Mouse (Mus musculus): ENCODE measurements around the gene Gm20517. TPM values are rescaled to one million over a fixed set of nuclear protein-coding genes. Genes with fewer than 3 reads are reported as not detected.
A peak's percentile ranks its signal among the peaks of the same experiment; 100 is the strongest.
"Not testable (repeated sequence)": the region's sequence is repeated elsewhere in the genome, so short reads cannot be mapped to it uniquely, and the experiment has no call there.

Gm20517 gene
- polyA plus RNA-seq, 2 experiments from 2014 or later = 0.73 TPM; not detected in 1

GRCm38 (mm10) chr17:47628851-47629676 is 17.7 kb downstream of the Gm20517 start:
- ATAC-seq = peak; percentile 95

GRCm38 (mm10) chr17:47629717-47630677 is 18.6 kb downstream of the Gm20517 start:
- peak; percentile 20 for ATAC-seq

- no peak for ATAC-seq
These were observed 19.3 kb downstream of the Gm20517 start, which contains the start of gene Usp49 for GRCm38 (mm10) chr17:47630678-47631065. Gene Usp49, plus strand, starts transcription at chr17:47630690.

GRCm38 (mm10) chr17:47632181-47632840 is 20.9 kb downstream of the Gm20517 start:
- no peak for ATAC-seq

GRCm38 (mm10) chr17:47633999-47634770 is 22.8 kb downstream of the Gm20517 start:
- ATAC-seq = no peak

GRCm38 (mm10) chr17:47642992-47643391 is 31.6 kb downstream of the Gm20517 start:
- no peak for ATAC-seq

GRCm38 (mm10) chr17:47646683-47647082 is 35.3 kb downstream of the Gm20517 start:
- no peak for ATAC-seq

- no peak for ATAC-seq
These were observed 37.6 kb downstream of the Gm20517 start for GRCm38 (mm10) chr17:47648966-47649365.

GRCm38 (mm10) chr17:47651953-47652352 is 40.6 kb downstream of the Gm20517 start:
- ATAC-seq = no peak

GRCm38 (mm10) chr17:47654346-47654745 is 43.0 kb downstream of the Gm20517 start:
- not testable (repeated sequence) for ATAC-seq

GRCm38 (mm10) chr17:47655697-47656096 is 44.3 kb downstream of the Gm20517 start:
- ATAC-seq = no peak

GRCm38 (mm10) chr17:47657901-47658300 is 46.5 kb downstream of the Gm20517 start:
- no peak for ATAC-seq

GRCm38 (mm10) chr17:47658741-47659243 is 47.4 kb downstream of the Gm20517 start:
- ATAC-seq = no peak

GRCm38 (mm10) chr17:47663009-47663713 is 51.8 kb downstream of the Gm20517 start:
- ATAC-seq = no peak

- ATAC-seq = no peak
These were observed 53.1 kb downstream of the Gm20517 start for GRCm38 (mm10) chr17:47664474-47664873.

- ATAC-seq = no peak
These were observed 57.8 kb downstream of the Gm20517 start for GRCm38 (mm10) chr17:47669166-47669565.

GRCm38 (mm10) chr17:47671988-47672310 is 60.6 kb downstream of the Gm20517 start:
- ATAC-seq = no peak

- ATAC-seq = no peak
These were observed 61.1 kb downstream of the Gm20517 start for GRCm38 (mm10) chr17:47672311-47673111.

- peak; percentile 51 for ATAC-seq
These were observed 65.2 kb downstream of the Gm20517 start for GRCm38 (mm10) chr17:47676581-47676980.

- no peak for ATAC-seq
These were observed 66.8 kb downstream of the Gm20517 start for GRCm38 (mm10) chr17:47678238-47678637.

Measured in CD4-positive, CD25-positive, alpha-beta regulatory T cell, adult 4 months (primary cell).